Mouse (Mus musculus): Measurements from ENCODE around the gene Stoml2. TPM values are rescaled to one million over a fixed set of nuclear protein-coding genes. Genes with fewer than 3 reads are reported as not detected.
A peak's percentile ranks its signal among the peaks of the same experiment; 100 is the strongest.
"Not testable (repeated sequence)": the region's sequence is repeated elsewhere in the genome, so short reads cannot be mapped to it uniquely, and the experiment has no call there.

The Stoml2 gene
- polyA plus RNA-seq, 1 experiment from 2014 or later, result 378 TPM

DNA sequence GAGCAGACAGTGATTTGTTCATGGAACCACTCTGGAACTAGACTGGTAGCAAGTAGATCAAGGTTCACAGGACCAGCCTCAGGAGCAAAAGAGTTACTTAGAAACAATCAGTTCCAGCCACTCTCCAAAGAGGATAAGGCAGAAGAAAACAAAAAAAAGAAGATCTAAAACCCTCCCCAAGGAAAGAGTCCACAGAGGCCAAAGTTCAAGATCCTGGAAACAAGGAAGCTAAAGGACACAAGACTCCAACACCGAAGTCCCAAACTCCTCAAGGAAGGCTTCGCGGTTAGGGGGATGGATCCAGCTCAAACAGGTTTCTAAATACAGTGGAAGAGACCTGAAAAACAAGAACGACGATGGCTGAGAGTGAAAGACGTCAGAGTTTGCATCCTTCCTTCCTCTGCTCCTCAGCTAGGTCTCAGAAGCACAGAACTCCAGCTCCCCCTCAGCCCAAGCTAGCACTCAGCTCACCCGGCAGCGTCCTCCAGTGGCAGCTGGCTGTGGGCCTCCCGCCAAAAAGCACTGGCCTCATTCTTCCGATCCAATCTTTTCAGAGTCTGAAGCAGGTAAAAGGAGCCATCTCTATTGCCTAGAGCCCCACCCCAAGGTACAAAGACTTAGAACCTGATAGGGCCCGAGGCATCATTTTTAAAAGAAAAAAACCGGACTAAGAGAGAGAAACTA lies 28.6 kb downstream of the Stoml2 start:
- H3K4me1 ChIP-seq (replicated peaks; ENCODE audit: control insufficient read depth, insufficient read depth, low read length), result peaks cover 6% of the 10 kb centered on the region; the same call in 1 of the 2 replicates

GRCm38 (mm10) chr4:43001272-43001671 lies 30.2 kb downstream of the Stoml2 start:
- WGBS, result 93% methylated on average over 2 of the region's 2 CpGs
- peak overlapping the region; percentile 92 for H3K27ac ChIP-seq (ENCODE audit: low read depth, low read length)

More for the DNA sequence above, 28.6 kb downstream of the Stoml2 start:
- H3K9me3 ChIP-seq (ENCODE audit: control insufficient read depth, low read length), result no peaks in the 10 kb centered on the region
- no peak overlapping the region for H3K4me2 ChIP-seq (ENCODE audit: low read depth, low read length, severe bottlenecking)
- H3K27me3 ChIP-seq (ENCODE audit: control insufficient read depth, insufficient read depth, low read length), result no peaks in the 10 kb centered on the region
- ATAC-seq (replicated peaks; ENCODE audit: low FRiP score), result no peak
- H3K4me3 ChIP-seq (ENCODE audit: low read depth, low read length), result no peak overlapping the region
- WGBS, result 84% methylated on average over 12 of the region's 12 CpGs
- DNase-seq (ENCODE audit: low spot score), result no peak
- no peak overlapping the region for H3K9ac ChIP-seq (ENCODE audit: low read length)
- no peaks in the 10 kb centered on the region; the same call in 1 of the 2 replicates for H3K36me3 ChIP-seq (ENCODE audit: control insufficient read depth, insufficient read depth, low read length)
- H3K27ac ChIP-seq (ENCODE audit: low read depth, low read length), result no peak overlapping the region

GRCm38 (mm10) chr4:43000141-43000986 lies 31.1 kb downstream of the Stoml2 start, which contains the start of gene Vcp:
Vcp (minus strand) TSS chr4:43000507.
- peak; percentile 99 for DNase-seq (ENCODE audit: low spot score)
- not testable (repeated sequence) for H3K27me3 ChIP-seq (ENCODE audit: control insufficient read depth, insufficient read depth, low read length); H3K36me3 ChIP-seq (ENCODE audit: control insufficient read depth, insufficient read depth, low read length); H3K9me3 ChIP-seq (ENCODE audit: control insufficient read depth, low read length); H3K4me1 ChIP-seq (replicated peaks; ENCODE audit: control insufficient read depth, insufficient read depth, low read length)
- Histone ChIP-seq H3K9ac (ENCODE audit: low read length) (peak within 1 kb of the TSS; percentile 78), H3K4me2 (ENCODE audit: low read depth, low read length, severe bottlenecking) (peak within 1 kb of the TSS; percentile 83), H3K4me3 (ENCODE audit: low read depth, low read length) (peak within 1 kb of the TSS; percentile 94), H3K27ac (ENCODE audit: low read depth, low read length) (peak within 1 kb of the TSS; percentile 92)
- under 1% methylated on average over 45 of the region's 56 CpGs for WGBS
- ATAC-seq (replicated peaks; ENCODE audit: low FRiP score), result peak; percentile 99

More at GRCm38 (mm10) chr4:43001272-43001671, 30.2 kb downstream of the Stoml2 start:
- no peak overlapping the region for H3K9ac ChIP-seq (ENCODE audit: low read length)
- no peaks in the 10 kb centered on the region for H3K27me3 ChIP-seq (ENCODE audit: control insufficient read depth, insufficient read depth, low read length)
- 0 out of 2 replicates have a peak overlapping the region, but pooled peaks have one; percentile 94 for H3K4me3 ChIP-seq (ENCODE audit: low read depth, low read length)
- no peak for DNase-seq (ENCODE audit: low spot score)
- peaks cover 7% of the 10 kb centered on the region; the same call in 1 of the 2 replicates for H3K4me1 ChIP-seq (replicated peaks; ENCODE audit: control insufficient read depth, insufficient read depth, low read length)
- ATAC-seq (replicated peaks; ENCODE audit: low FRiP score), result no peak
- H3K36me3 ChIP-seq (ENCODE audit: control insufficient read depth, insufficient read depth, low read length), result no peaks in the 10 kb centered on the region; the same call in 1 of the 2 replicates
- no peaks in the 10 kb centered on the region for H3K9me3 ChIP-seq (ENCODE audit: control insufficient read depth, low read length)
- H3K4me2 ChIP-seq (ENCODE audit: low read depth, low read length, severe bottlenecking), result no peak overlapping the region

DNA sequence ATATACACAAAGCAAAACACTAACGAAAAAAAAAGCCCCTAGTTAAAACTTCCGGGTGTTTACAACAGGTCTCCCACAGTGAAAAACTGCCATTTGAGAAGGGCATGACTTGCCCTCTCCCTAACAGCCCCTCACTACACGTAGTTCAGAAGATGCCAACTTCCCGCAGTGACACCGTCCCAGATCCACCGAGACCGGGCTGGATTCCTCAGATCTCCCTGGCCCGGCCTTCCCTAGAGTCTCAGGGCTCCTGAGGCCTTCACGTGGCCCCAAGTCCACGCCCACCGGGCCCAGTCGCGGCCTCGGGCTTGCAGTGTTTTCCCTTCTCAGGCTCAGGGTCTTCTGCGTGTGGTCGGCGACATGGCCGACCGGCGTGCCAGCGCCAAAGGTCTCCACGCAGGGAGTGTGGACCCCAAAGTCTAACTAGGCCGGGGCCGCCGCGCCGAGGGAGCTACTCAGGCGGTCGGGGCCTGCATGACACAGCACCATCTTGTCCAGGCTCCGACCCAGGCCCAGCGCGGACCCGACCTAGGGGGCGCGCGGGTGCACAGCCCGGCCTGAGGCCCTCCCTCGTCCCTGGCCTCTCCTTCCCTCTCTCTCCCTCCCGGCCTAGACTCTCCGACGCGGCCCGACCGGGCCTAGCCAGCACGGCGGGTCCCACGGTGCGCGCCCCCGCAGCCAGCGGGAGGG lies 31.9 kb downstream of the Stoml2 start:
- H3K9ac ChIP-seq (ENCODE audit: low read length), result peak overlapping the region; percentile 78
- H3K4me1 ChIP-seq (replicated peaks; ENCODE audit: control insufficient read depth, insufficient read depth, low read length), result peaks cover 7% of the 10 kb centered on the region; the same call in 1 of the 2 replicates
- no peaks in the 10 kb centered on the region for H3K9me3 ChIP-seq (ENCODE audit: control insufficient read depth, low read length)
- H3K27me3 ChIP-seq (ENCODE audit: control insufficient read depth, insufficient read depth, low read length), result no peaks in the 10 kb centered on the region
- H3K27ac ChIP-seq (ENCODE audit: low read depth, low read length), result peak overlapping the region; percentile 89
- H3K4me3 ChIP-seq (ENCODE audit: low read depth, low read length), result peak overlapping the region; percentile 94
- H3K36me3 ChIP-seq (ENCODE audit: control insufficient read depth, insufficient read depth, low read length), result peaks cover 6% of the 10 kb centered on the region; the same call in 1 of the 2 replicates
- ATAC-seq (replicated peaks; ENCODE audit: low FRiP score) (peak; percentile 85), DNase-seq (ENCODE audit: low spot score) (peak; percentile 90)
- peak overlapping the region; percentile 83 for H3K4me2 ChIP-seq (ENCODE audit: low read depth, low read length, severe bottlenecking)
- WGBS, result under 1% methylated on average over 49 of the region's 51 CpGs

DNA sequence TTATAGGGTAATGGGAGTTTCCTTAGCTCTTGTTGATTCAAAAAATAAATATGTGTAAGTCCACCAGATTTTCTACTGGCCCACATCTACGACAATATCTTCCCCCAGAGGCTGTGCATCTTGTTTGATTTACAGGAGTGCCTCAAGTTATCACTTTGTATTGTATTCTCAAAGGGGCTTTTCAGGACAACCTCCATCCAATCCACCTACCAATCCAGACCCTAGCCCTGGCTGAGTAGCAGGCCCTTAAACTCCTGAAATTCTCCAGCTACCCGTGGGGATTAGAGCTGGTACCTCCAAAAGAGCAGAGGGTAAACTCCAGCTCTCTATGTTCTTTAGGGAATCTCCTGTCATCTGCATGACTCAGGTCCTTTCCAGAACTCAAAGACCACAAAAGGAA lies 33.5 kb downstream of the Stoml2 start:
- WGBS, result 82% methylated on average over 2 of the region's 2 CpGs
- Histone ChIP-seq H3K4me1 (replicated peaks; ENCODE audit: control insufficient read depth, insufficient read depth, low read length) (peaks cover 7% of the 10 kb centered on the region; the same call in 1 of the 2 replicates), H3K27ac (ENCODE audit: low read depth, low read length) (no peak overlapping the region), H3K4me2 (ENCODE audit: low read depth, low read length, severe bottlenecking) (peak overlapping the region; percentile 83; the same call in 1 of the 2 replicates), H3K4me3 (ENCODE audit: low read depth, low read length) (peak overlapping the region; percentile 94; the same call in 1 of the 2 replicates), H3K27me3 (ENCODE audit: control insufficient read depth, insufficient read depth, low read length) (no peaks in the 10 kb centered on the region), H3K36me3 (ENCODE audit: control insufficient read depth, insufficient read depth, low read length) (peaks cover 15% of the 10 kb centered on the region; the same call in 1 of the 2 replicates), H3K9me3 (ENCODE audit: control insufficient read depth, low read length) (no peaks in the 10 kb centered on the region), H3K9ac (ENCODE audit: low read length) (0 out of 2 replicates have a peak overlapping the region, but pooled peaks have one; percentile 23)
- no peak for DNase-seq (ENCODE audit: low spot score)
- no peak for ATAC-seq (replicated peaks; ENCODE audit: low FRiP score)

- ATAC-seq (replicated peaks; ENCODE audit: low FRiP score) (no peak), DNase-seq (ENCODE audit: low spot score) (no peak)
- Histone ChIP-seq H3K4me3 (ENCODE audit: low read depth, low read length) (no peak overlapping the region), H3K4me1 (replicated peaks; ENCODE audit: control insufficient read depth, insufficient read depth, low read length) (no peaks in the 10 kb centered on the region), H3K4me2 (ENCODE audit: low read depth, low read length, severe bottlenecking) (no peak overlapping the region), H3K27me3 (ENCODE audit: control insufficient read depth, insufficient read depth, low read length) (no peaks in the 10 kb centered on the region), H3K9me3 (ENCODE audit: control insufficient read depth, low read length) (no peaks in the 10 kb centered on the region), H3K9ac (ENCODE audit: low read length) (no peak overlapping the region), H3K27ac (ENCODE audit: low read depth, low read length) (no peak overlapping the region), H3K36me3 (ENCODE audit: control insufficient read depth, insufficient read depth, low read length) (peaks cover 30% of the 10 kb centered on the region)
- WGBS, result 86% methylated on average over 1 of the region's 1 CpGs
Measured at GRCm38 (mm10) chr4:42988296-42988695, 43.2 kb downstream of the Stoml2 start.

- H3K4me3 ChIP-seq (ENCODE audit: low read depth, low read length); H3K4me2 ChIP-seq (ENCODE audit: low read depth, low read length, severe bottlenecking); H3K9me3 ChIP-seq (ENCODE audit: control insufficient read depth, low read length); H3K27ac ChIP-seq (ENCODE audit: low read depth, low read length); DNase-seq (ENCODE audit: low spot score); H3K27me3 ChIP-seq (ENCODE audit: control insufficient read depth, insufficient read depth, low read length); H3K9ac ChIP-seq (ENCODE audit: low read length); H3K4me1 ChIP-seq (replicated peaks; ENCODE audit: control insufficient read depth, insufficient read depth, low read length); ATAC-seq (replicated peaks; ENCODE audit: low FRiP score): not testable (repeated sequence)
- WGBS, result 91% methylated on average over 7 of the region's 8 CpGs
- peaks cover 13% of the 10 kb centered on the region; the same call in 1 of the 2 replicates for H3K36me3 ChIP-seq (ENCODE audit: control insufficient read depth, insufficient read depth, low read length)
Measured at GRCm38 (mm10) chr4:42980467-42980866, 51.0 kb downstream of the Stoml2 start.

DNA sequence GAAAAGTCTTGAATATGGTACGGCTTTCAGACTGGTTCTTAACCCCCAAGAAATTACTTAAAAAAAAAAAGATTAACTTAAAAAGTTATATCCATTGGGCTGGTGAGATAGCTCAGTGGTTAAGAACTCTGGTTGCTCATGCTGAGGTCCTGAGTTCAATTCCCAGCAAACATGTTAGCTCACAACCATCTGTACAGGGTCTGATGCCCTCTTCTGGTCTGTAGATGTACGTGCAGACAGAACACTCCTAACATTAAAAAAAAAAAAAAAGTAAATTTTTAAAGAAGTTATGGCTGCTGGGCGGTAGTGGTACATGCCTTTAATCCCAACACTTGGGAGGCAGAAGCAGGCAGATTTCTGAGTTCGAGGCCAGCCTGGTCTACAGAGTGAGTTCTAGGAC lies 53.4 kb downstream of the Stoml2 start:
- no peak for DNase-seq (ENCODE audit: low spot score)
- H3K36me3 ChIP-seq (ENCODE audit: control insufficient read depth, insufficient read depth, low read length), result peaks cover 2% of the 10 kb centered on the region; the same call in 1 of the 2 replicates

More for the DNA sequence above, 53.4 kb downstream of the Stoml2 start:
- Histone ChIP-seq H3K4me3 (ENCODE audit: low read depth, low read length) (no peak overlapping the region), H3K9ac (ENCODE audit: low read length) (no peak overlapping the region), H3K27me3 (ENCODE audit: control insufficient read depth, insufficient read depth, low read length) (no peaks in the 10 kb centered on the region), H3K4me2 (ENCODE audit: low read depth, low read length, severe bottlenecking) (no peak overlapping the region), H3K4me1 (replicated peaks; ENCODE audit: control insufficient read depth, insufficient read depth, low read length) (no peaks in the 10 kb centered on the region), H3K27ac (ENCODE audit: low read depth, low read length) (no peak overlapping the region), H3K9me3 (ENCODE audit: control insufficient read depth, low read length) (no peaks in the 10 kb centered on the region)
- no peak for ATAC-seq (replicated peaks; ENCODE audit: low FRiP score)
- WGBS, result 93% methylated on average over 4 of the region's 4 CpGs

Data from forebrain, embryonic 11.5 days (tissue).